Mouse (Mus musculus): ENCODE measurements at regions not wholly inside any gene's neighbourhood (a gene's known extent, or its start where the extent isn't known, plus 50 kb on each side); places are given as distances from the start of the nearest gene placed in this dataset.

DNA sequence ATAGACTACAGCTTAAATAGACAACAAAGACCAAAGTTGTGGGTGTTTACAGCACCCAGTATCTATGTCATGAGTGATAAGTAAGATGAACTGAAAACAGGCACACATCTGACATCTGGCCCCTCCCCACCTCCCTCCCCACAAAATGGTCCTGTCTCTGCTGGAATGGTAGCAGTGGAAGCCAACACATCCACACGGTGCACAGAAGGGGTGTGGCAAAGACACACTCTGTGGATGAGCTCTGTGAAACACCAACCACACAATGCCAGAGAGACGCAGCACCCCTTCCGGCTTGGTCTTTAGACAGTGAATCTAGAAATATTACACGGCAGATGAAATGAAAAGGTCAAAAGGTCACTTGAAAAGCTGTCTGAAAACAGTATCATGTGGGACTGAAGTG is 85.6 kb downstream of the Fgf18 start:
- DNase-seq (ENCODE audit: low spot score in 2 of 2), result no peak

DNA sequence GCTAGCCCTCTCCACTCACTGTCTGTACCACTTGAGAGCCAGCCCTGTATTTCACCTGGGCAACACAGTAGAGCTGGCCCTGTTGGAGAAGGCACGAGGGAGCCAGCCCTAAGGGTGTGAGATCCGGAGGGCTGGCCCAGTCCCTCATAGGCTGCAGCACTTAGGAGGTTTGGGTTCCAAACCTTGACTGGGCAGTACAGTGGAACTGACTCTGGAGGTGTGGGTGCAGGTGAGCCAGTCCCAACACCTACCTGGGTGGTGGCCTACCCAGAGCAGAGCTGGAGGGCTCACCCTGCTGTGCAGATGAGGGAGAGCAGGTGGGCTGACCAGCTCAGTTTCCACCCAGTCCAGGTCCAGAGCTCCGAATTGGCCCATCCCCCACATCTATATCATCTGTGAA is 86.8 kb downstream of the Fgf18 start:
- DNase-seq (ENCODE audit: low spot score in 2 of 2), result no peak

GRCm38 (mm10) chr11:33050216-33050615 is 97.0 kb downstream of the Fgf18 start:
- no peak for DNase-seq (ENCODE audit: low spot score in 2 of 2)

DNA sequence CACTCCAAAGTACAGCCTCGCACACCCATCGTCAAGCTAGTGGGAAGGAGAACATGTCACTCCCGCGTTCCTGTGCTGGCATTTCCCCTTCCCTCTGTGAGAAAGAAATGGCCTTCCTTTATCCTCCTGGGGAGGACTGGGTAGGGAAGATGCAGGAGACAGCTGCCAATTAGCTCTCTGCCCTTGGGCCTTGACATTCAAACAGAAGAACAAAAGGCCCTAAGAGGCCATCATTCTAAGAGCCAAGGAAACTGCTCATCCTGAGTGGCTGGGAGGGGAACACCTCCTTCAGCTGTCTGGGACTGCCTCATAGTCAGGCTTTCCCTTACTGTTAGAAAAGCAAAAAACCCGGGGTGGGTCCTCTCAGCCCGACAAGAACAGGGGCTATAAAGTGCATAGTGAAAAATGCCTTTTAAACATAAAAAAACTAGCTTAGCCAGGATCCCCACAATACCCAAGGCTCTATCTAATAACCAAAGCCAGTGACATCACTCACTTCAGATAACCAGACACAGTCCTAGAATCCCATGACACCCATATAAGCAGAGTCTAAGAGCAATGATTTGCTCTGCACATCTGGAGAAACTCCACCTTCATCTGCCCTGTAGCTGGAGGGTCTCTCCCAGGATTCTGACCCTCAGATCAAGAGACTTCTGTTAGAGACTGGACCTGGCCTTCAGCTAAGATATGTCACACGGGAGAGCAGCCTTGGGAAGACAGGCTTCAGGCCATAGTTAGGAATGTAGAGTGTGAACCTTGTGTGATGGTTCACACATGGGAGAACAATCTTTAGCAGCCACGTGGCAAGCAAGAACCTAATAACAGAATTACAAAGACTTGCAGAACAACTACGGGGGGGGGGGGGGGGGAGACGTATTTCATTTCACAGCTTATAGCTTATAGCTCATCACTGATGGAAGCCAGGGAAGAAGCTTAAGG is 107.1 kb downstream of the Fgf18 start:
- DNase-seq (ENCODE audit: low spot score in 2 of 2), result no peak

DNA sequence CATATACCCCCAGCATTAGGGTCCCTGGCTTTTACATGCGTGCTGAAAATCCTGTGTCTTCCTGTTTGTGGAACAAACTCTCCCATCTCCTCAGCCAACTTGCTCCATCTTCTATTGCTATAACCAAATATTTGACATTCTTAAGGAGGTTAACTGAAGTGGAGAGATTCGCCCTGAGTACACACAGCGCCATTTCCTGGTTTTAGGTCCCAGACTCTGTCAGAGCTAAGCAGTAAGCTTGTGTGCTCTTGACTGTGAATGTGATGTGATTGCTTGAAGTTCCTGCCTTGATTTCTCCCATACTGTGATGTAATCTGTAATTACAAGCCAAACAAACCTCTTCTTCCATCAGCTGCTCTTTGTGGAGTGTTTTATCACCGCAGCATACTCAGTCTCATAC is 110.8 kb downstream of the Fgf18 start:
- DNase-seq (ENCODE audit: low spot score in 2 of 2), result no peak

GRCm38 (mm10) chr11:33028920-33029319 is 118.3 kb downstream of the Fgf18 start:
- DNase-seq (ENCODE audit: low spot score in 2 of 2), result peak in 1 of 2 experiments; percentile 9

DNA sequence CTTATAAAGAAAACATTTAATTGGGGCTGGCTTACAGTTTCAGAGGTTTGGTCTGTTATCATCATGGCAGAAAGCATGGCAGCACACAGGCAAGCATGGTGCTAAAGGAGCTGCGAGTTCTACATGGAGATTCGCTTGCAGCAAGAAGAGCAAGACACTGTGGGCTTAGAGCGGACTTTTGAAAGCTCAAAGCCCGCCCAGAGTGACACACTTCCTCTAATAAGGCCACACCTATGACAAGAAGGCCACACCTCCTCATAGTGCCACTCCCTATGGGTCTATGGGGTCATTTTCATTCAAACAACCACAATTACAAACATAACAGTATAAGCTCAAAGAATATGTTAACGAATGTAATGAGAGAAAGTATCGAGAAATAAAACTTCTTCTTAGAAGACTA is 120.1 kb downstream of the Fgf18 start:
- no peak for DNase-seq (ENCODE audit: low spot score in 2 of 2)

DNA sequence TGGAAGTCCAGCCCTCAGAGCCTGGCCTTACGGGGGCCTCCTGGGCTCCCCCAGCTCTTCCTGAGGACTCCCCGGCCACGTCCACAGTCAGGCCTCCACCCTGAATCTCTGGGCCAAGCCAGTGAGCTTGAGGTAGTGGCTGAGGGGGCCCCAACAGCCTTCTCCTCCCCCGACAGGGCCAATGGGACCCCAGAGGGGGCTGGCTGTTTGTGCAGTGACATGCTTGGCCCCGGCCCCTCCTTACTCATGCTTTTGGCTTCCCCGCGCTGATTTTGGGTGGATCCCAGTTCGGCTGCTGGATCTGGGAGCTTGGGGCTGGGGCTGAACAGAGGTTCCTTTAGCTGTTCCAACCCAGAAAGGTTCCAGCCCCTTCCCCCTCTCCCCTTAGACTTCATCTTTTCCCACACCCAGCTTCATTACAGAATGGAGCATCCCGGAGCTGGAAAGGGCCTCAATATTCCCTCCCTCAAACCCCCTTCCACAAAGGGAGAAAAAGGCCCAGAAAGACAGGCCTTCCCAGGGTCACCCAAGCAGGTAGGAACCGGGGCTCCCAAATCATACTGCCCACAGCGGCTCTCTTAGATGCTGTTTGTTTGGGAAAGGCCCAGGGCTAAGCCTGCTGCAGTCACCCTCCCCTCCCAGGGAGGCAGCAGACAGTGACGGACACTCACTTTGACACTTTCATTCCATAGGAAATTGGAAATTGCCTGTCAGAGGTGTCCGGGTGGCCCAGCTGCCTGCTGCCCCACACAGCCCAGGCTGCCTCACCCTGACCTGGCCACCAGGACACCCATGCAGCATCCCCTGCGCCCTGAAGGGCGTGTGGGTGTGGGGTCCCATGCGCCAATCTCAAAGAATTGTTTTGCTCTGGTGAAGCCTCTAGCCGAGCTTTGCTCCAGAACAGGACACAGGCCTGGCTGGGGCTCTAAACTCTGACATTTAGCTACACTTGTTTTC is 133.7 kb downstream of the Fgf18 start:
- no peak for DNase-seq (ENCODE audit: low spot score in 2 of 2)

DNA sequence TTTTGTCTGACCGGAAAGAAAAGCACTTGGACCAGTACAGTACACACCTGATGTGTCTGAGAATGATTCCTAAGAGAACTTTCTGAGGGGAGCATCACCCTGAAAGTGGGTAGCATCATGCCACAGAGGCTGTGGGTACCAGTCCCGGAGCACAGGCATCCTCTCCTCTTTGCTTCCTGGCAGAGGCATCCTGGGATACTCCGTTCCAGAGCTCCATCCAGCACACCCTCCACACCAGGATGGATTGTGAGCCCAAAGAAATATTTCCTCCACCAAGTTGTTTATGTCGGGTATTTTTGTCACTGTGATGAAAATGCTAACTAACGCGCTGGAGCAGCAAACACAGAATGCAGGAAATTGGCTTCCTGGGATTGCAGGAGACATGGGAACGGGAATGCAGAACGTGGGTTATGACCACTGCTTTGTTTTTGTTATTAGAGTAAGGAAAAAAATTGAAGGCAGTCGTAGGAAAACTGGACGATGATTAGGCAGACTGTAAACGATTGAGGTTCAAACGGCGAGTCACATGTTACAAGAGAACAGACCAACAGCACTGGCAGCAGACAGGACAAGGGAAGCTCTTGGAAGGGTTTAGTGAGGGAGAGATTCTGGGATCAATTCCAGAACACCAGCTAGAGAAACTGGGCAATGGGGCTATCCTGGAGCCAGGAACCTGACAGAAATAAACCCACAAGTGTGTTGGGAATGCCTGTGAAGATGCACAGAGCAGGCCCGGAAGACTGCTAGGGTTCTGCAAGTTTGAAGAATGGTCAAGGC is 134.6 kb downstream of the Fgf18 start:
- no peak for DNase-seq (ENCODE audit: low spot score in 2 of 2)

DNA sequence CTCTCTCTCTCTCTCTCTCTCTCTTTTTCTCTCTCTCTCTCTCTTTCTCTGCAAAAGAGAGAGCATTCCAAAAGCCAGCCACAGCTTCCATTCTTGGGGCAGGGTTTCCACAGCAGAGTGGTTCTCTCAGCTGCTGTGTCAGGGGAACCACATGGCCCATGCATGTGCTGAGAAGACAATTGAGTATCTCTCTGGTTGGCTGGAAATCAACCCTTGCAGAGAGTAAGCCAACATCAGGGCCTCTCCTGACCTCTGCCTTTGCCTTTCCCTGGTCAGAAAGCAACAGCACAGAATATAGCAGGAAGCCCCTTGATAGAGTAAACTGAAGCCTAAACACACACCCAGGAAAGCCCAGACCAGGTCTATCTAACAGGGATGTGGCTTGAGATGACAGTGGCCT is 138.6 kb downstream of the Fgf18 start:
- DNase-seq (ENCODE audit: low spot score in 2 of 2), result no peak

DNA sequence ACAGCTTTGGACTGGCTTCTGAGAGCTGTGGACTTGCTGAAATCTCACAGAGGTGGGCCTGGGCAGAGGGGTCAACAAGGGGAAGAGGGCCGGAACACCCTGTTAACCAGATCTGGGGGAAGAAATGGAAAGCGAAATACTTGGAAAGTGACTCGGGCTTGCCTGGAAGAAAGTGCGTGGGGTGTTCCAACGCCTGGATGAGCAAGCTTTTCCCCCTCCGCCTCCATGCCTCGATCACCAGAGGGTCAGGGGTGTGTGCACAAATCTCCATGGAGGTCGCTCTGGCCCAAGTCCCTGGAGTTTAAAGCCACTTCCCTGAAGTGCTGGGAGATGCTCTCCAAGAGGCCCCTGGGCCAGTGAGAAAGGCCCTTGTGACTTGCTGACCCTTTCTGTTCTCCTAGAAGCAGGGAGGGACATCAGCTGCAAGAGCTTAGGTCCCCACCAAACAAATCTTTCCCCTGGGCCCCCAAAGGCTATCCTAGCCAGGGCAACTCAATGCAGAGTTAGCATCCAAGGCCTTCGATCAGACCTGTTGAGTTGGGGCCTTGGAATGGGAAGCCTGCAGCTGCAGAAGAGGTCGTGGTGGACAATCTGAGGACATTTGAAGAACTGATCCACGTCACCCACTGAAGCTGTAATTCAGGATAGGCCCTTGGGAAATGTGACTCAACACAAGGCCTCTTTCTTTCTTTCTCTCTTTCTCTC is 139.2 kb downstream of the Fgf18 start:
- no peak for DNase-seq (ENCODE audit: low spot score in 2 of 2)

- no peak for DNase-seq (ENCODE audit: low spot score in 2 of 2)
Observed at GRCm38 (mm10) chr11:33007366-33007765, 139.8 kb downstream of the Fgf18 start.

- DNase-seq (ENCODE audit: low spot score in 2 of 2), result no peak
Observed at GRCm38 (mm10) chr11:33005183-33005582, 142.0 kb downstream of the Fgf18 start.

DNA sequence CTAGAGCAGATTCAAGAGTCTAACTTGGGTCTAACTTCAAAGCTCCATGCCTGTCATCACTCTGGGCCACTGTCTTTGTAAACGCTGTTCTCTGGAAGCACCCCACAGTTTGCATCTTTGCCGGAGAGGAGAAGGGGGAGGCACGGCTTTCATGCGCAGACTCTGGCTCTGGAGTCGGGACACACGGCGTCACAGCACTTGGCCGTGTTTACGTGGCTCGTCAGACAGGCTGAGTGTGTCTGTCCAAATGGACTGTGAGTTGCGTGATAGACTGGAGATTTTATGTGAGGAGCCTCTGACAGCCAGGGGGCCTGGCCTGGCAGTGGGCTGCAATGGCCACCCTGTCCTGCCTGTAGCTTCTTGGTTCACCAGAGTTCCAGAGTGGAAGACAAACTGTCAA is 142.6 kb downstream of the Fgf18 start:
- DNase-seq (ENCODE audit: low spot score in 2 of 2), result no peak

DNA sequence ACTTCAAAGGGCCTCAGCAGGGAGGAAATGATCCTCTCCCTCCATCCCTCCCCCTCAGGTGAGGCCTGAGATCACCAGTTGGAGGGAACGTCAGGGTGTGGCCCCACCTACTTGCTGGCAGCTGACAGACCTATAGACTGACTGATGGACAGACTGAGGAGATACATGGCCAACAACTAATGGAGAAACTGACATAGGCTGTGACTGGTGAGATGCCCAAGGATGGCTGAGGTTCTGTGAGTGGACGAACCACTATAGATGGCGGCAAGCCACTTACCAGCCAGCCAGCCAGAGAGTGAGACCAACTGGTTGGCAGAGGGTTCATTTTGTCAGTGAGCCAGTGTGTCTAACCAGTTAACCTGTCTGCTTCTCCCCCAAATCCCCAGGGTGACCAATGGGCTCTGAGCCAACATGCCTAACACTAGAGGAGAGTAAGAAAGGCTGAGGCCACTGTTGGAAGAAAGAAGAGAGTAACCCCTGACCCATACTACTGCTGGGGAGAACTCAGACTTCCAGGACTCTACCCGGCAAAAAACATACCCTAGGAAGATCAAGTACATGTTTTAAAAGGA is 147.4 kb downstream of the Fgf18 start:
- no peak for DNase-seq (ENCODE audit: low spot score in 2 of 2)

- DNase-seq (ENCODE audit: low spot score in 2 of 2), result peak; percentile 56 to 58
Observed at GRCm38 (mm10) chr11:32998687-32999605, 148.3 kb downstream of the Fgf18 start.

GRCm38 (mm10) chr11:32994391-32994790 is 152.8 kb downstream of the Fgf18 start:
- DNase-seq (ENCODE audit: low spot score in 2 of 2), result no peak

GRCm38 (mm10) chr11:32993439-32993838 is 153.8 kb downstream of the Fgf18 start:
- no peak for DNase-seq (ENCODE audit: low spot score in 2 of 2)

DNA sequence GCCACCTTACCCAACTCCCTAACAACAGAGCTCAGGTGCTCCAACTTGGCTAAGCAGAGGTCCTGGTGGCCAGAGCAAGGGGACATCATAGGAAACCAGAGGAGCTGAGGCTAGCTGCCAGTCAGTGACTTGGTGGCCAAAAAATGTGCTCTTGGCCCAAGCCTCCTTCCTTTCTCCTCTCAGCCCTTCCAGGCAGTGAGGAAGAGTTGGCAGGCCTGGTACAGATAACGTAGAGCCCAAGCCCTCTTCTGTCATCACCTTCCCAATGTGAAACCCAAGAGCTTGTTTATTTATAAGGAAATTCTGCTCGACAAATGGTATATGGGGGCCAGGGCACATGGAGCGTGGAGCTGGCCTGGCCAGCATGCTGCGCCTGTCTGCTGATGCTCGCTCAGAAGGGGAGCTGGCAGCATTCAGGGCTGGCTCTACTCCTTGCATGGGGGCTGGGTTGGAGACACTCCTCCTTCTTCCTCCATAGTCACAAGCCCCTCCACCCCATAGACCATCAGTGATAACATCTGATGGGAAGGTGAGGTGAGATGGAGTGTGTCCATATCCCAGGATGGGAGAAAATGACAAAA is 156.1 kb downstream of the Fgf18 start:
- no peak for DNase-seq (ENCODE audit: low spot score in 2 of 2)

All from left cerebral cortex, adult 18-20 months (tissue).